Mouse (Mus musculus) cerebellum, adult 18-20 months (tissue): ENCODE results near the gene Aplnr.
A peak's percentile ranks its signal among the peaks of the same experiment; 100 is the strongest.

Experiments
- DNase-seq, 2 experiments: peaks; one replicate each; pipeline ENCODE4 v3.0.0; 2021

Aplnr gene

GRCm38 (mm10) chr2:85136089-85136488, at the start of gene Aplnr:
TSS of gene Aplnr (plus strand) at chr2:85136225.
- no peak for DNase-seq

- DNase-seq = no peak
Measured at GRCm38 (mm10) chr2:85088716-85089646, 47.0 kb upstream of the Aplnr start.

- no peak for DNase-seq
Measured at GRCm38 (mm10) chr2:85091325-85091724, 44.7 kb upstream of the Aplnr start.

GRCm38 (mm10) chr2:85093376-85093775, 42.6 kb upstream of the Aplnr start:
- DNase-seq = no peak

- no peak for DNase-seq
Measured at GRCm38 (mm10) chr2:85095906-85096305, 40.1 kb upstream of the Aplnr start.

- no peak for DNase-seq
Measured at GRCm38 (mm10) chr2:85098014-85098413, 38.0 kb upstream of the Aplnr start.

GRCm38 (mm10) chr2:85098824-85099511, 37.1 kb upstream of the Aplnr start:
- DNase-seq = no peak

GRCm38 (mm10) chr2:85103201-85103600, 32.8 kb upstream of the Aplnr start:
- DNase-seq = no peak

- DNase-seq = no peak
Measured at GRCm38 (mm10) chr2:85105426-85106013, 30.5 kb upstream of the Aplnr start.

GRCm38 (mm10) chr2:85106068-85106790, 29.8 kb upstream of the Aplnr start:
- DNase-seq = no peak

- DNase-seq = no peak
Measured at GRCm38 (mm10) chr2:85106941-85107340, 29.1 kb upstream of the Aplnr start.

- DNase-seq = no peak
Measured at GRCm38 (mm10) chr2:85110288-85110875, 25.6 kb upstream of the Aplnr start.

GRCm38 (mm10) chr2:85123187-85123868, 12.7 kb upstream of the Aplnr start:
- peak; percentile 44 to 48 for DNase-seq

- DNase-seq = peak; percentile 52 to 58
Measured at GRCm38 (mm10) chr2:85123869-85124535, 12.0 kb upstream of the Aplnr start.

- no peak for DNase-seq
Measured at GRCm38 (mm10) chr2:85129496-85129971, 6.5 kb upstream of the Aplnr start.

- DNase-seq = no peak
Measured at GRCm38 (mm10) chr2:85131226-85131625, 4.8 kb upstream of the Aplnr start.

- no peak for DNase-seq
Measured at GRCm38 (mm10) chr2:85131724-85132123, 4.3 kb upstream of the Aplnr start.

- no peak for DNase-seq
Measured at GRCm38 (mm10) chr2:85132204-85132603, 3.8 kb upstream of the Aplnr start.

GRCm38 (mm10) chr2:85135099-85135498, 926 bp upstream of the Aplnr start:
- DNase-seq = no peak

- DNase-seq = no peak
Measured at GRCm38 (mm10) chr2:85136831-85137520, 951 bp downstream of the Aplnr start.
